Mouse (Mus musculus): ENCODE measurements around the gene Prtn3. TPM values are rescaled to one million over a fixed set of nuclear protein-coding genes. Genes with fewer than 3 reads are reported as not detected.

The Prtn3 gene
- polyA plus RNA-seq, 1 experiment from 2014 or later: 13.3 TPM

GRCm38 (mm10) chr10:79840644-79841551, 33.4 kb upstream of the Prtn3 start:
- ATAC-seq (replicated peaks; ENCODE audit: low FRiP score): peak; percentile 88
- no peaks in the 10 kb centered on the region for H3K36me3 ChIP-seq (ENCODE audit: control insufficient read depth, insufficient read depth, low read length)

GRCm38 (mm10) chr10:79842322-79842721, 32.0 kb upstream of the Prtn3 start:
- no peaks in the 10 kb centered on the region for H3K9me3 ChIP-seq (ENCODE audit: control insufficient read depth, low read length)
- H3K4me2 ChIP-seq (ENCODE audit: low read depth, low read length, severe bottlenecking): no peak overlapping the region
- no peaks in the 10 kb centered on the region for H3K27me3 ChIP-seq (ENCODE audit: control insufficient read depth, insufficient read depth, low read length)
- 73% methylated on average over 3 of the region's 3 CpGs for WGBS
- H3K4me1 ChIP-seq (replicated peaks; ENCODE audit: control insufficient read depth, insufficient read depth, low read length): peaks cover 6% of the 10 kb centered on the region; the same call in 1 of the 2 replicates
- ATAC-seq (replicated peaks; ENCODE audit: low FRiP score) (no peak), DNase-seq (ENCODE audit: low spot score) (no peak)
- H3K36me3 ChIP-seq (ENCODE audit: control insufficient read depth, insufficient read depth, low read length): no peaks in the 10 kb centered on the region
- no peak overlapping the region for H3K9ac ChIP-seq (ENCODE audit: low read length)
- no peak overlapping the region for H3K27ac ChIP-seq (ENCODE audit: low read depth, low read length)
- H3K4me3 ChIP-seq (ENCODE audit: low read depth, low read length): no peak overlapping the region

More at GRCm38 (mm10) chr10:79840644-79841551, 33.4 kb upstream of the Prtn3 start:
- Histone ChIP-seq H3K4me2 (ENCODE audit: low read depth, low read length, severe bottlenecking) (peak overlapping the region; percentile 64), H3K27me3 (ENCODE audit: control insufficient read depth, insufficient read depth, low read length) (no peaks in the 10 kb centered on the region), H3K4me3 (ENCODE audit: low read depth, low read length) (peak overlapping the region; percentile 28), H3K9me3 (ENCODE audit: control insufficient read depth, low read length) (no peaks in the 10 kb centered on the region), H3K27ac (ENCODE audit: low read depth, low read length) (peak overlapping the region; percentile 74), H3K9ac (ENCODE audit: low read length) (peak overlapping the region; percentile 64), H3K4me1 (replicated peaks; ENCODE audit: control insufficient read depth, insufficient read depth, low read length) (peaks cover 6% of the 10 kb centered on the region; the same call in 1 of the 2 replicates)
- under 1% methylated on average over 24 of the region's 24 CpGs for WGBS
- peak; percentile 74 for DNase-seq (ENCODE audit: low spot score)

- Histone ChIP-seq H3K4me1 (replicated peaks; ENCODE audit: control insufficient read depth, insufficient read depth, low read length) (peaks cover 6% of the 10 kb centered on the region; the same call in 1 of the 2 replicates), H3K9me3 (ENCODE audit: control insufficient read depth, low read length) (no peaks in the 10 kb centered on the region), H3K4me3 (ENCODE audit: low read depth, low read length) (no peak overlapping the region), H3K36me3 (ENCODE audit: control insufficient read depth, insufficient read depth, low read length) (no peaks in the 10 kb centered on the region), H3K27ac (ENCODE audit: low read depth, low read length) (no peak overlapping the region), H3K27me3 (ENCODE audit: control insufficient read depth, insufficient read depth, low read length) (no peaks in the 10 kb centered on the region), H3K4me2 (ENCODE audit: low read depth, low read length, severe bottlenecking) (no peak overlapping the region), H3K9ac (ENCODE audit: low read length) (no peak overlapping the region)
- WGBS: 82% methylated on average over 6 of the region's 6 CpGs
- DNase-seq (ENCODE audit: low spot score) (no peak), ATAC-seq (replicated peaks; ENCODE audit: low FRiP score) (no peak)
These were observed 30.8 kb upstream of the Prtn3 start for GRCm38 (mm10) chr10:79843476-79843875.

GRCm38 (mm10) chr10:79846553-79846952, 27.7 kb upstream of the Prtn3 start:
- Histone ChIP-seq H3K9me3 (ENCODE audit: control insufficient read depth, low read length) (no peaks in the 10 kb centered on the region), H3K4me2 (ENCODE audit: low read depth, low read length, severe bottlenecking) (no peak overlapping the region), H3K27ac (ENCODE audit: low read depth, low read length) (no peak overlapping the region), H3K9ac (ENCODE audit: low read length) (no peak overlapping the region), H3K27me3 (ENCODE audit: control insufficient read depth, insufficient read depth, low read length) (no peaks in the 10 kb centered on the region), H3K4me3 (ENCODE audit: low read depth, low read length) (no peak overlapping the region), H3K36me3 (ENCODE audit: control insufficient read depth, insufficient read depth, low read length) (no peaks in the 10 kb centered on the region), H3K4me1 (replicated peaks; ENCODE audit: control insufficient read depth, insufficient read depth, low read length) (peaks cover under 1% of the 10 kb centered on the region)
- WGBS: 73% methylated on average over 5 of the region's 5 CpGs
- ATAC-seq (replicated peaks; ENCODE audit: low FRiP score) (no peak), DNase-seq (ENCODE audit: low spot score) (no peak)

GRCm38 (mm10) chr10:79849941-79850628, 24.2 kb upstream of the Prtn3 start:
- Histone ChIP-seq H3K27ac (ENCODE audit: low read depth, low read length) (no peak overlapping the region), H3K4me2 (ENCODE audit: low read depth, low read length, severe bottlenecking) (no peak overlapping the region), H3K4me3 (ENCODE audit: low read depth, low read length) (no peak overlapping the region), H3K36me3 (ENCODE audit: control insufficient read depth, insufficient read depth, low read length) (no peaks in the 10 kb centered on the region), H3K4me1 (replicated peaks; ENCODE audit: control insufficient read depth, insufficient read depth, low read length) (peaks cover 16% of the 10 kb centered on the region), H3K9me3 (ENCODE audit: control insufficient read depth, low read length) (no peaks in the 10 kb centered on the region), H3K27me3 (ENCODE audit: control insufficient read depth, insufficient read depth, low read length) (no peaks in the 10 kb centered on the region), H3K9ac (ENCODE audit: low read length) (no peak overlapping the region)
- WGBS: 94% methylated on average over 8 of the region's 8 CpGs
- ATAC-seq (replicated peaks; ENCODE audit: low FRiP score): no peak
- DNase-seq (ENCODE audit: low spot score): no peak

- H3K4me3 ChIP-seq (ENCODE audit: low read depth, low read length): no peak overlapping the region
- no peaks in the 10 kb centered on the region for H3K36me3 ChIP-seq (ENCODE audit: control insufficient read depth, insufficient read depth, low read length)
- peaks cover 22% of the 10 kb centered on the region for H3K4me1 ChIP-seq (replicated peaks; ENCODE audit: control insufficient read depth, insufficient read depth, low read length)
- H3K9me3 ChIP-seq (ENCODE audit: control insufficient read depth, low read length): no peaks in the 10 kb centered on the region
- H3K9ac ChIP-seq (ENCODE audit: low read length): peak overlapping the region; percentile 83
- no peaks in the 10 kb centered on the region for H3K27me3 ChIP-seq (ENCODE audit: control insufficient read depth, insufficient read depth, low read length)
- DNase-seq (ENCODE audit: low spot score) (no peak), ATAC-seq (replicated peaks; ENCODE audit: low FRiP score) (no peak)
- WGBS: 92% methylated on average over 3 of the region's 3 CpGs
- peak overlapping the region; percentile 87; the same call in 1 of the 2 replicates for H3K4me2 ChIP-seq (ENCODE audit: low read depth, low read length, severe bottlenecking)
- H3K27ac ChIP-seq (ENCODE audit: low read depth, low read length): peak overlapping the region; percentile 100; the same call in 1 of the 2 replicates
These were observed 22.6 kb upstream of the Prtn3 start for GRCm38 (mm10) chr10:79851653-79852052.

- WGBS: 74% methylated on average over 9 of the region's 9 CpGs
These were observed 22.0 kb upstream of the Prtn3 start for GRCm38 (mm10) chr10:79852107-79852789.

GRCm38 (mm10) chr10:79852827-79853226, 21.4 kb upstream of the Prtn3 start:
- Histone ChIP-seq H3K9me3 (ENCODE audit: control insufficient read depth, low read length) (no peaks in the 10 kb centered on the region), H3K4me2 (ENCODE audit: low read depth, low read length, severe bottlenecking) (peak overlapping the region; percentile 87), H3K4me3 (ENCODE audit: low read depth, low read length) (peak overlapping the region; percentile 98), H3K9ac (ENCODE audit: low read length) (peak overlapping the region; percentile 83), H3K27ac (ENCODE audit: low read depth, low read length) (peak overlapping the region; percentile 100), H3K36me3 (ENCODE audit: control insufficient read depth, insufficient read depth, low read length) (no peaks in the 10 kb centered on the region; the same call in 1 of the 2 replicates), H3K27me3 (ENCODE audit: control insufficient read depth, insufficient read depth, low read length) (no peaks in the 10 kb centered on the region), H3K4me1 (replicated peaks; ENCODE audit: control insufficient read depth, insufficient read depth, low read length) (peaks cover 34% of the 10 kb centered on the region)
- DNase-seq (ENCODE audit: low spot score) (no peak), ATAC-seq (replicated peaks; ENCODE audit: low FRiP score) (no peak)
- WGBS: 30% methylated on average over 8 of the region's 8 CpGs

More at GRCm38 (mm10) chr10:79852107-79852789, 22.0 kb upstream of the Prtn3 start:
- H3K27ac ChIP-seq (ENCODE audit: low read depth, low read length): peak overlapping the region; percentile 100
- H3K9me3 ChIP-seq (ENCODE audit: control insufficient read depth, low read length): no peaks in the 10 kb centered on the region
- no peaks in the 10 kb centered on the region for H3K27me3 ChIP-seq (ENCODE audit: control insufficient read depth, insufficient read depth, low read length)
- no peak for DNase-seq (ENCODE audit: low spot score)
- H3K9ac ChIP-seq (ENCODE audit: low read length): peak overlapping the region; percentile 83
- no peaks in the 10 kb centered on the region; the same call in 1 of the 2 replicates for H3K36me3 ChIP-seq (ENCODE audit: control insufficient read depth, insufficient read depth, low read length)
- peaks cover 28% of the 10 kb centered on the region for H3K4me1 ChIP-seq (replicated peaks; ENCODE audit: control insufficient read depth, insufficient read depth, low read length)
- ATAC-seq (replicated peaks; ENCODE audit: low FRiP score): no peak
- H3K4me2 ChIP-seq (ENCODE audit: low read depth, low read length, severe bottlenecking): peak overlapping the region; percentile 87
- peak overlapping the region; percentile 98; the same call in 1 of the 2 replicates for H3K4me3 ChIP-seq (ENCODE audit: low read depth, low read length)

All from forebrain, embryonic 11.5 days (tissue).